Mouse (Mus musculus) limb, embryonic 12.5 days (tissue): ENCODE data around the gene Hist4h4. TPM values are rescaled to one million over a fixed set of nuclear protein-coding genes. Genes with fewer than 3 reads are reported as not detected.
A peak's percentile ranks its signal among the peaks of the same experiment; 100 is the strongest.

Experiments
- ATAC-seq: fragments of 200-750 bp; cut with Nextera tagmentation; 2 replicates; pipeline ENCODE4 v1.8.0; 2017; ENCODE audit warnings: low read depth, moderate TSS enrichment; ENCODE audit not compliant: insufficient number of reproducible peaks, insufficient read depth, low FRiP score, low TSS enrichment
- H3K27ac ChIP-seq: fragments of 300-500 bp; sonication (generic); 2 replicates; pipeline ENCODE4 v1.5.1; 2016; ENCODE audit warnings: mild to moderate bottlenecking, moderate library complexity
- H3K27me3 ChIP-seq: fragments of 300-500 bp; sonication (generic); 2 replicates; pipeline ENCODE4 v1.6.1; 2016; ENCODE audit warnings: mild to moderate bottlenecking, moderate library complexity
- H3K36me3 ChIP-seq: fragments of 300-500 bp; sonication (generic); 2 replicates; pipeline ENCODE4 v1.6.1; 2016; ENCODE audit warnings: mild to moderate bottlenecking, moderate library complexity
- H3K4me1 ChIP-seq: fragments of 300-500 bp; sonication (generic); replicated peaks from 2 replicates; pipeline ENCODE4 v1.6.1; 2016
- H3K4me2 ChIP-seq: fragments of 300-500 bp; sonication (generic); 2 replicates; pipeline ENCODE4 v1.6.1; 2016; ENCODE audit warnings: mild to moderate bottlenecking, moderate library complexity
- H3K4me3 ChIP-seq: fragments of 300-500 bp; sonication (generic); replicated peaks from 2 replicates; pipeline ENCODE4 v1.5.1; 2016; ENCODE audit warnings: mild to moderate bottlenecking
- H3K9ac ChIP-seq: fragments of 300-500 bp; sonication (generic); replicated peaks from 2 replicates; pipeline ENCODE4 v1.6.1; 2016; ENCODE audit warnings: mild to moderate bottlenecking, moderate library complexity
- H3K9me3 ChIP-seq: fragments of 300-500 bp; sonication (generic); 2 replicates; pipeline ENCODE4 v1.6.1; 2016; ENCODE audit warnings: mild to moderate bottlenecking, moderate library complexity
- WGBS: fragments of 180-500 bp; shearing (Covaris S2); methylation state at CpG from one replicate; pipeline ENCODE4 v1.1.7; 2016; 5-methylcytosine and 5-hydroxymethylcytosine counted together
- polyA plus RNA-seq: library from polyadenylated mRNA; unstranded; fragments of >200 nt; fragmentation: Nextera tagmentation; extraction: Ambion mirVana; gene quantifications from 2 replicates; pipeline ENCODE4 v1.2.1, GENCODE M21; 2016

Hist4h4 gene
- polyA plus RNA-seq, 1 experiment from 2014 or later, result 0.89 TPM

GRCm38 (mm10) chr6:136835352-136835751 is 31.1 kb upstream of the Hist4h4 start, which contains the start of gene Smco3:
TSS of gene Smco3 (minus strand) at chr6:136835452.
- Histone ChIP-seq H3K27ac (no peak within 1 kb of the TSS), H3K9me3 (no peaks in the 10 kb centered on the region), H3K4me3 (no peak within 1 kb of the TSS), H3K4me1 (no peaks in the 10 kb centered on the region), H3K27me3 (peaks cover 5% of the 10 kb centered on the region; the same call in 1 of the 2 replicates), H3K36me3 (no peaks in the 10 kb centered on the region), H3K4me2 (no peak within 1 kb of the TSS), H3K9ac (no peak within 1 kb of the TSS)
- ATAC-seq, result no peak
- WGBS, result 56% methylated on average over 4 of the region's 4 CpGs

- ATAC-seq, result no peak
- Histone ChIP-seq H3K27ac (no peak overlapping the region), H3K36me3 (no peaks in the 10 kb centered on the region), H3K4me2 (no peak overlapping the region), H3K4me1 (no peaks in the 10 kb centered on the region; the same call in 1 of the 2 replicates), H3K9me3 (no peaks in the 10 kb centered on the region), H3K9ac (no peak overlapping the region), H3K4me3 (no peak overlapping the region), H3K27me3 (peaks cover 3% of the 10 kb centered on the region; the same call in 1 of the 2 replicates)
- 71% methylated on average over 5 of the region's 5 CpGs for WGBS
These were observed 27.5 kb upstream of the Hist4h4 start for GRCm38 (mm10) chr6:136831712-136832111.

DNA sequence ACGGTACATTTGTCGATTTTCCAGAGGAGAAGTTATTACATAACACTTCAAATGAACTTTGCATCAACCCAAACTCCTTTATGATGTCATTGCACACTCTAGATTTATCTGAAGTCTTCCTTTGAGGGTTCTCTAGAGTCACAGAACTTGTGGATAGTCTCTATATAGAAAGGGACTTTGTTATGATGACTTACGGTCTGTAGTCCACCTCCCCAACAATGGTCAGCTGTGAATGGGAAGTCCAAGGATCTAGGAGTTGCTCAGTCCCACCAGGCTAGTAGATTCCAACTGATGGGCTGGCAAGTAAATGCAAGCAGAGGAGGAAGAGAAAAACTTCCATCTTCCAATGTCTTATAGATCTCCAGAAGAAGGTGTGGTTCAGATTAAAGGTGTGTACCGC is 24.5 kb upstream of the Hist4h4 start:
- H3K27ac ChIP-seq, result peak overlapping the region; percentile 79
- no peak for ATAC-seq
- H3K36me3 ChIP-seq, result peaks cover 20% of the 10 kb centered on the region
- peaks cover 3% of the 10 kb centered on the region; the same call in 1 of the 2 replicates for H3K4me1 ChIP-seq
- WGBS, result 38% methylated on average over 4 of the region's 4 CpGs
- no peaks in the 10 kb centered on the region for H3K9me3 ChIP-seq
- peak overlapping the region; percentile 59 for H3K4me2 ChIP-seq
- H3K27me3 ChIP-seq, result no peaks in the 10 kb centered on the region
- H3K4me3 ChIP-seq, result peak overlapping the region; percentile 99
- peak overlapping the region; percentile 56; the same call in 1 of the 2 replicates for H3K9ac ChIP-seq

DNA sequence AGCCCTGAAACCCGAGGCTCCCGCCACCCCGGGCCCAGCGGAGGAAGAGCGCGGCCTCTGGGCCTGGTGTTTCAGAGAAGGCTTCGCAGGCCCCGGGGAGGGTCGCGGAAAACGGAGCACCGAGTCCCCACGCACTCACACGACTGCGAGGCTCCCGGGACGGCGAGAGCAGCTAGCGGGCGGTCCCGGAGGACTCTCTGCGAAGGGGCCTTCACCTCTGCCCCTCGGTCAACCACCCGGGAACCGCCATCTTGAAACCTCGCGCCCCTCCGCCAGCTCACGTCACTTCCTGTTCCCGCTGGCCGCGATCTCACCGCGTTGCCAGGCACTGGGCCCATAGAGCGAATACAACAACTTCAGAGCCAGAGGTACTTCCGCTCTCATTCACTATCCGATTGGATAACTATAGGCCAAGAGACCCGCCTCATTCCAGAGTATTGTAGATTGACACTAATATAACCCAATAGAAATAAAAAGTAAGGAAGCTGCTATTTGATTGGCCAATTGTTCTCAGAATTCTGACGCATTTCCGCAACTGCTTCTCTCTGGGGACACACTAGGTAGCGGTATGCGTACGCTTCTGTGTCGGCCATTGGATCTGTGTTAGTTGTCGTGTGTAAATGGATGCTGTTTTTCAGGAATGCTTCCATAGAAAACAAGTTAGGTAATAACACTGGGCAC is 23.8 kb upstream of the Hist4h4 start, which contains the start of gene Wbp11:
Wbp11 (minus strand) TSS at position 353 of the 681 bp plus-strand sequence.
- Histone ChIP-seq H3K27me3 (no peaks in the 10 kb centered on the region), H3K9ac (peak within 1 kb of the TSS; percentile 100), H3K4me3 (peak within 1 kb of the TSS; percentile 99), H3K9me3 (no peaks in the 10 kb centered on the region), H3K4me2 (peak within 1 kb of the TSS; percentile 66), H3K4me1 (peaks cover 3% of the 10 kb centered on the region; the same call in 1 of the 2 replicates), H3K27ac (peak within 1 kb of the TSS; percentile 83), H3K36me3 (peaks cover 22% of the 10 kb centered on the region)
- under 1% methylated on average over 45 of the region's 45 CpGs for WGBS
- peak; percentile 100 for ATAC-seq

DNA sequence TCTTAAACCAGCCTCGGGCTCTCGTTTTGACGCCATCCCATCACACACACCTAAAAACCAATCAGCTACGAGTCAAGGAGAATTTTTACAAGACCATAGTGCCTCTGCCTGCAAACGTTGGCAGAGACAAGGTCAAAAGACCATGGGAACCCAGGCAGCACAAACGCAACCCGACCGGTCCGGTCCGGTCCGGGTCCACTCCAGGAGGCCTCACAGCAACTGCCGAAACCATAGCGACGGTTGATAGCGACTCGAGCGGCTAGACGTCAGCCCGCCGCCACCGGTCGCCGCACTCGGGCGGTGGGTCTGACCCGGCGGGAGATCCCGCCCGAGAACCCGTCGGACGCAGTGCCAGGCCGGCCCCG is 23.3 kb upstream of the Hist4h4 start, which contains the start of gene BC049715:
BC049715 (plus strand) TSS at position 111 of the 365 bp plus-strand sequence.
- under 1% methylated on average over 34 of the region's 34 CpGs for WGBS
- no peak for ATAC-seq

DNA sequence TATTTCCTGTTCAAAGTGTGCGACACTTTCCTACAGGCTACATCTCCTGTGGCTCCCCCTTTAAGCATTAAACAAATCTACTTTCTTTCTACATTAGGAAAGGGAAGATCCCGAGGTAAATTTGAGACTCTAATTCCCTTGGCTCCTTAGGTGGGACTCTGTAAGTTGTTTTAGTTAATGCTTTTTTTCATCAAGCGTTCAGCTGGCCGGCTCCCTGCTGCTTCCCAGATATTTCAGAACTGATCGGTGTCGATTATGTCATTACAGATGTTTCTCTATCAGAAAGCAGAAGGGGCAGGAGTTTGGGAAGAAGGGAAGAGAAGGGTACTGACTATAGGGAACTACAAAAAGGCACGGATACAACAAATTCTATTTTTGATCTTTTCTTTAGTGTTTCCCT is 22.9 kb upstream of the Hist4h4 start:
- Histone ChIP-seq H3K27ac (peak overlapping the region; percentile 83; the same call in 1 of the 2 replicates), H3K36me3 (peaks cover 32% of the 10 kb centered on the region), H3K4me2 (peak overlapping the region; percentile 66), H3K4me3 (peak overlapping the region; percentile 99), H3K27me3 (no peaks in the 10 kb centered on the region), H3K4me1 (peaks cover 3% of the 10 kb centered on the region; the same call in 1 of the 2 replicates), H3K9me3 (no peaks in the 10 kb centered on the region), H3K9ac (peak overlapping the region; percentile 100)
- ATAC-seq, result no peak
- WGBS, result 18% methylated on average over 7 of the region's 7 CpGs

More for the DNA sequence above, 23.3 kb upstream of the Hist4h4 start, which contains the start of gene BC049715:
- H3K4me3 ChIP-seq, result peak within 1 kb of the TSS; percentile 99
- no peaks in the 10 kb centered on the region for H3K27me3 ChIP-seq
- peaks cover 28% of the 10 kb centered on the region for H3K36me3 ChIP-seq
- peak within 1 kb of the TSS; percentile 83 for H3K27ac ChIP-seq
- H3K4me1 ChIP-seq, result peaks cover 3% of the 10 kb centered on the region; the same call in 1 of the 2 replicates
- H3K4me2 ChIP-seq, result peak within 1 kb of the TSS; percentile 66
- no peaks in the 10 kb centered on the region for H3K9me3 ChIP-seq
- H3K9ac ChIP-seq, result peak within 1 kb of the TSS; percentile 100

DNA sequence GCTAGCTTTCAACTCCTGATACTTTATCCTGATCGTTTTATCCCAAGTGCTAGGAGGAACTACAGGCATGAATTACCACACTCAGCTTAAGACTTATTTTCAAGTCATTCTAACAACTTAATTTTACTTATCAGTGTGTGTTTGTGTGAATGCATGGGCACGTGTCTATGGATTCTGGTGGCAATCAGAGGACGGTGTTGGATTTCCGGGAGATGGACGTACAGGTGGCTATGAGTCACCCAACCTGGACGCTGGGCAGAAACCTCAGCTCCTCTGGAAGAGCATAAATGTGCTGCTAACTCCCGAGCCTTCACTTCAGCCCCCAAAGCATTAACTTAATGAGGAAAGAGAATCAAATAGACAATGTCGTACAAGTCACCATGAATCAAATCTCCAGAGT is 20.8 kb upstream of the Hist4h4 start:
- no peaks in the 10 kb centered on the region for H3K9me3 ChIP-seq
- peaks cover 3% of the 10 kb centered on the region; the same call in 1 of the 2 replicates for H3K4me1 ChIP-seq
- H3K9ac ChIP-seq, result no peak overlapping the region
- no peaks in the 10 kb centered on the region for H3K27me3 ChIP-seq
- 94% methylated on average over 8 of the region's 8 CpGs for WGBS
- H3K36me3 ChIP-seq, result peaks cover 53% of the 10 kb centered on the region
- H3K27ac ChIP-seq, result no peak overlapping the region
- no peak for ATAC-seq
- no peak overlapping the region for H3K4me2 ChIP-seq
- H3K4me3 ChIP-seq, result no peak overlapping the region

DNA sequence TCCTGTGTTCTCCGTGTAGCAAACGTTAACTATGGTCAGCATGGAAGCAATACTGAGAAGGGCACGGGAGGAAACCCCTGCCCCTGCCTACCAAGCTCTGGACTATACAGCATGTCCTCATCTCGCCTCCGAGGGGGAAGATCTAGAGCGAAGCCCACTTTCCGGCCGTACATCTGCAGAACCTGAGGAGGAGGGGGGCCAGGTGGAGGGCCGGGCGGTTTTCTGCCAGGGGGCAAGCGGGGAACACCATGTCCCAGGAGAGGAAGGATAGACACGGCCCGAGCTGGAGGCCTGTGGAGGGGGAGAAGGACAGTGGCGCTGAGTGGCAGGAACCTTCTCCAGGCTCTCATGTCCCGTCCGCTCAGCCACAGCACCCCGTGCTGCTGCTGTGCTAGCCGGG is 16.9 kb upstream of the Hist4h4 start:
- Histone ChIP-seq H3K27ac (no peak overlapping the region), H3K9ac (no peak overlapping the region), H3K9me3 (no peaks in the 10 kb centered on the region), H3K36me3 (peaks cover 92% of the 10 kb centered on the region), H3K4me1 (no peaks in the 10 kb centered on the region), H3K4me2 (no peak overlapping the region), H3K27me3 (no peaks in the 10 kb centered on the region), H3K4me3 (no peak overlapping the region)
- no peak for ATAC-seq
- WGBS, result 93% methylated on average over 18 of the region's 18 CpGs

GRCm38 (mm10) chr6:136820381-136820780 is 16.2 kb upstream of the Hist4h4 start:
- no peak overlapping the region for H3K4me2 ChIP-seq
- H3K4me3 ChIP-seq, result no peak overlapping the region
- H3K27ac ChIP-seq, result no peak overlapping the region
- no peaks in the 10 kb centered on the region for H3K27me3 ChIP-seq
- no peaks in the 10 kb centered on the region for H3K4me1 ChIP-seq
- H3K9me3 ChIP-seq, result no peaks in the 10 kb centered on the region
- WGBS, result 97% methylated on average over 21 of the region's 21 CpGs
- no peak overlapping the region for H3K9ac ChIP-seq
- ATAC-seq, result no peak
- H3K36me3 ChIP-seq, result peaks cover 94% of the 10 kb centered on the region

GRCm38 (mm10) chr6:136817549-136817948 is 13.3 kb upstream of the Hist4h4 start:
- Histone ChIP-seq H3K4me1 (no peaks in the 10 kb centered on the region), H3K4me2 (no peak overlapping the region), H3K9ac (no peak overlapping the region), H3K36me3 (peaks cover 98% of the 10 kb centered on the region), H3K4me3 (no peak overlapping the region), H3K9me3 (no peaks in the 10 kb centered on the region), H3K27me3 (no peaks in the 10 kb centered on the region), H3K27ac (no peak overlapping the region)
- WGBS, result 90% methylated on average over 3 of the region's 3 CpGs
- ATAC-seq, result no peak

GRCm38 (mm10) chr6:136816826-136817225 is 12.6 kb upstream of the Hist4h4 start:
- no peaks in the 10 kb centered on the region for H3K27me3 ChIP-seq
- no peak overlapping the region for H3K27ac ChIP-seq
- H3K9ac ChIP-seq, result no peak overlapping the region
- WGBS, result 93% methylated on average over 21 of the region's 21 CpGs
- no peak overlapping the region for H3K4me2 ChIP-seq
- H3K4me1 ChIP-seq, result no peaks in the 10 kb centered on the region
- H3K9me3 ChIP-seq, result no peaks in the 10 kb centered on the region
- ATAC-seq, result no peak
- H3K4me3 ChIP-seq, result no peak overlapping the region
- peaks cover 98% of the 10 kb centered on the region for H3K36me3 ChIP-seq
